ENCODE assay signal across 22 mouse cellular contexts in the genomic region with DNA sequence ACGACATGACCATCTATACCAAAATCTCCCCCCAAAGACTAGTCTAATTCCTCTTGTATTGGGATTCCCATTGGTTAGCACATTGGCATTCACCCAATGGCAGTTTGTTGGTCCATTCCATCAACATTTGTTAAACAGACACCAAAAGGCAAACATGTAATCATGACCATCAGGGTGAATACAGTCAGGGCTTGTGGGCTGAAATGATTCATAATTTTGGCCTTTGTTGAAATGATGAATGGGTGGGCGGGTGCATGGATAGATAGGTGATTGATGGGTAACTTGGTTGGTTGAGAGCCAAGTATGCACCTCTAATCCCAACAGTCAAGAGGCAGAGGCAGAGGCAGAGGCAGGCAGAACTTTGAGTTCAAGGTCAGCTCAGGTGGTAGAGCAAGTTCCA. TPM values are rescaled to one million over a fixed set of nuclear protein-coding genes. Genes with fewer than 3 reads are reported as not detected.
"Had no signal": no experiment of that assay in that cellular context is flagged by ENCODE, and none has a peak within 500 bp of the region (broad histone marks: within the 10 kb centered on the region; RNA-seq: fewer than 3 reads in every experiment).

No protein-coding gene starts in this region.

- DNase-seq: liver, postnatal 0 days; lung, adult 2 months; lung, postnatal 14 days; lung, postnatal 36 days; right cerebral cortex, postnatal 14 days; thymus, adult 18-20 months; thymus, postnatal 14 days; thymus, postnatal 36 days had no signal

RNA-seq across cellular contexts. Expression of a gene that starts 8.5 kb away (rescaled TPM):
- total RNA-seq: monocyte, adult 5-6 weeks had no signal
- polyA plus RNA-seq: liver, postnatal 0 days; macrophage; midbrain, embryonic 11.5 days; midbrain, postnatal 0 days; neural tube, embryonic 12.5 days had no signal

RNA-seq across cellular contexts. Expression of a gene that starts 23.4 kb away (rescaled TPM):
- total RNA-seq: megakaryocyte progenitor cell, adult 5-6 weeks; midbrain, postnatal 0 days; monocyte, adult 5-6 weeks; neutrophil, adult 5-6 weeks had no signal
- polyA plus RNA-seq: liver, postnatal 0 days; lung, embryonic 15.5 days; lung, postnatal 0 days; macrophage; midbrain, embryonic 11.5 days; midbrain, embryonic 13.5 days; midbrain, embryonic 15.5 days; midbrain, postnatal 0 days; neural tube, embryonic 12.5 days; neural tube, embryonic 14.5 days; stomach, embryonic 14.5 days; stomach, embryonic 16.5 days had no signal

RNA-seq across cellular contexts. Expression of a gene that starts 24.1 kb away (rescaled TPM):
- total RNA-seq: megakaryocyte progenitor cell, adult 5-6 weeks; monocyte, adult 5-6 weeks; neutrophil, adult 5-6 weeks had no signal
- polyA plus RNA-seq: liver, postnatal 0 days; macrophage had no signal

RNA-seq across cellular contexts. Expression of a gene that starts 38.0 kb away (rescaled TPM):
- total RNA-seq: megakaryocyte progenitor cell, adult 5-6 weeks; monocyte, adult 5-6 weeks; neutrophil, adult 5-6 weeks had no signal
- polyA plus RNA-seq: liver, postnatal 0 days; macrophage; midbrain, embryonic 11.5 days; midbrain, embryonic 13.5 days; midbrain, embryonic 15.5 days; midbrain, postnatal 0 days; neural tube, embryonic 12.5 days; neural tube, embryonic 14.5 days had no signal

RNA-seq across cellular contexts. Expression of a gene that starts 46.6 kb away (rescaled TPM):
- total RNA-seq: megakaryocyte progenitor cell, adult 5-6 weeks; monocyte, adult 5-6 weeks; neutrophil, adult 5-6 weeks had no signal
- polyA plus RNA-seq: liver, postnatal 0 days; lung, adult 2 months; lung, embryonic 15.5 days; lung, postnatal 0 days; macrophage; midbrain, embryonic 11.5 days; midbrain, embryonic 13.5 days; neural tube, embryonic 12.5 days had no signal
